Mouse (Mus musculus): ENCODE measurements around the gene Slc24a2.

Slc24a2 gene

DNA sequence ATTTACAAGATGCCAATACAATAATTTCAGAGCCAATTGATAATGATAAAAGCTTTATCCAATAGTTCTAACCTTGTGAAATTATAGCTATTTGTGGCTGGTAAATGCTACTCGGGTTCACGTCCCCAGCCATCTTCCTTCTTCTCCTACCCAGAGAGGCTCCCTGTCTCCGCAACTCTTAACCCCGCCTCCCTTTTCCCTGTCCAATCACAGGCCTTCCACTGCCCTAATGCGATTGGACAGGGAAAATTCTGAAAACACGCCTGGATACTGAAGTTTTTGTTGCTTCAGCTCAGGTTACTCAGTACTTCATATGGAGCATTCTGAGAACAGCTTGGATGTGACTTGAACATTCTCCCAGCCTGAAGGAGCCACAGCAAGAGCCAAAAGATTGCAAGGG, 287.0 kb downstream of the Slc24a2 start:
- no peak for DNase-seq

DNA sequence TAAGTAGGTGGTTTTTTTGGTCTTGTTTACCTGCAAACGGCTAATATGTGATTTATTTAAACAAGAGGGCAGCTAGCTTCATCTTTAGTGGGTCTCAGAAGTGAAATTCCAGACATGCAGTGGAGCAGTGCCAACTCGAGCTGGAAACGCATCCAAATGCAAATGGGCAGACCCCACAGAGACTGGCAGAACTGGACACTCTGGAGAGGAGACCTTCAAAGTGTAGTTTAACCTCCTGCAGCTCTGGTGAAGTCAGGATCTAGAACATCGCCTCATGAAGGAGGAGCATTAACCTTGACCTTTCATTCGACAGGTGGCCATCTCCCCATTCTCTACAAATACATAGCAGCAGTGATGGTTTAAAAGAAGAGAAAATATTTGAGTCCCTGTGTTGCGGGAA, 287.6 kb downstream of the Slc24a2 start:
- DNase-seq = no peak

DNA sequence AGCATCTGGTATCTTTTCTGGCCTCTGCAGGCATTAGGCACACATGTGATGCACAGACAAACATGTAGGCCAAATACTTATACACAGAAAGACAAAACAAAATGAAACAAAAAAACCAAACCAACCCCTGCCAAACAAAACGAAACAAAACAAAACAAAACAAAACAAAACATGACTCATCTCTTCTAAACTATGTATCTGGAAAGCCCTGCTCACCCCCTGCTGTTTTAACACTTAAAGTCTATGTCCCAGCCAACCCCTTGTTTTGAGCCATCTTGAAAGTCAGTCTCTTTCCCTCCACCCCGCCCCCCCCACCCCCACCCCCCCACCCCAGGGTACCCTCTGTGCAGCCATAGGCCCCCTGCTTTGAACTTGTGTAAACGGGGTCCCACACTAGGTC, 293.6 kb downstream of the Slc24a2 start:
- no peak for DNase-seq

DNA sequence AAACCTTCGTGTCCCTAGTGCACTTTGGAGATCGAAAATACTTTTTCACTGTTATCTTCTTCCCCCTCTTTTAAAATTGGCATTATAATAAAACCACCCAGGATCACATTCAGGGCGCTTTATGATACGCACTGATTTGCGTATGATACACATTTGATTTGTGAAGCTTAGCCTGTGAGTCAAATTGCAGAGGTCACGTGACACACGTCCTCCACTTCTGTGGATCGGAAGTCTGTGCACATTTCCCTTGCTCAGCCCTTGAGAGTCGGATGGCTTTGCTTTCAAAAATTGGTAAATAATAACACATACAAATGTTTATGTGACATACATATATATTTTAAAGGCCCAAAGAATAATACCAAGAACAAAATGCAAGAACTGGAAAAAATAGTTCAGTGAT, 294.1 kb downstream of the Slc24a2 start:
- no peak for DNase-seq

All from layer of hippocampus, adult 9-11 months (tissue).